Mouse (Mus musculus): Measurements from ENCODE around the gene Chmp2a.

DNA sequence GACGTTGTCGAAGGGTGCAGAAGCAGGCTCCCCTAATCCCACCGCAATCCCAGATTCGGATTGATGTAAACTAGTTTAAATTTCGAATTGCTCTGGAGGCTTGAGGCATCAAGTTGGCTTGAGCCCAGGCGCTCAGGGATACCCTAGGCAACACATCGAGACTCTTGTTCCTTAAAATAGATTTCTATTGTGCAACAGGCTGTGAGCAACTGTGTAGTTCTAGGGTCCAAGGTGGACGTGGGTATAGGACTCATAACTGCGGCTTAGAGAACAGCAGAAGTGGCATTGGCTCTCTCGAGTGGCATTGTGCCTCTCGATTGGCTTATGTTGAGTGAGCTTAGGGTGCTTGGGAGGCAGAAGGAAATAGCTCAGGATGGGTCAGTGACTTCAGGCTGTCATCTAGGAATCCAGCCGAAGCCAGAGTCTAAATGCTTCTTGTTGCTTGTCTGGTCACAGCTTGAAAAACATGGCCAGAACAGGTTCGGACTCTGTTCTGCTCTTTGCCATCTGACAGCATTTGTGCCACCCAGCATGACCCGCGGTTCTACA is 4.1 kb upstream of the Chmp2a start:
- TF ChIP-seq CTCF (IDR thresholded peaks at IDR 0.05; ENCODE audit: extremely low read depth, insufficient read depth, insufficient read length, insufficient replicate concordance): no peak
- no peak for TF ChIP-seq POLR2A (IDR thresholded peaks at IDR 0.05; ENCODE audit: low read depth, low read length)

Measured in spleen, adult 2 months (tissue).